Mouse (Mus musculus) liver, embryonic 16.5 days (tissue): Measurements from ENCODE around the gene Slc16a3. TPM values are rescaled to one million over a fixed set of nuclear protein-coding genes. Genes with fewer than 3 reads are reported as not detected.
A peak's percentile ranks its signal among the peaks of the same experiment; 100 is the strongest.

Source experiments
- ATAC-seq: fragments of 200-750 bp; cut with Nextera tagmentation; 2 replicates; pipeline ENCODE4 v1.8.0; 2017; ENCODE audit warnings: low read depth, mild to moderate bottlenecking, moderate number of reproducible peaks, moderate library complexity
- H3K27ac ChIP-seq: fragments of 300-500 bp; sonication (generic); 2 replicates; pipeline ENCODE4 v1.5.1; 2014; ENCODE audit warnings: mild to moderate bottlenecking, low read length
- H3K27me3 ChIP-seq: fragments of 300-500 bp; sonication (generic); 2 replicates; pipeline ENCODE4 v1.6.1; 2014; ENCODE audit warnings: low read depth, low read length, mixed read lengths; ENCODE audit not compliant: control insufficient read depth, insufficient read depth
- H3K36me3 ChIP-seq: fragments of 300-500 bp; sonication (generic); 2 replicates; pipeline ENCODE4 v1.6.1; 2014; ENCODE audit warnings: mild to moderate bottlenecking; ENCODE audit not compliant: control insufficient read depth, insufficient read depth
- H3K4me1 ChIP-seq: fragments of 300-500 bp; sonication (generic); 2 replicates; pipeline ENCODE4 v1.6.1; 2014; ENCODE audit warnings: low read depth, low read length, mixed read lengths; ENCODE audit not compliant: control insufficient read depth
- H3K4me2 ChIP-seq: fragments of 300-500 bp; sonication (generic); 2 replicates; pipeline ENCODE4 v1.6.1; 2014; ENCODE audit warnings: low read depth, low read length, mixed read lengths
- H3K4me3 ChIP-seq: fragments of 300-500 bp; sonication (generic); 2 replicates; pipeline ENCODE4 v1.5.1; 2014; ENCODE audit warnings: low read depth, mild to moderate bottlenecking, low read length
- H3K9ac ChIP-seq: fragments of 300-500 bp; sonication (generic); 2 replicates; pipeline ENCODE4 v1.6.1; 2014; ENCODE audit warnings: low read depth, low read length
- H3K9me3 ChIP-seq: fragments of 300-500 bp; sonication (generic); replicated peaks from 2 replicates; pipeline ENCODE4 v1.6.1; 2016; ENCODE audit warnings: low read length; ENCODE audit not compliant: control insufficient read depth
- WGBS: fragments of 180-500 bp; shearing (Covaris S2); extraction: QIAGEN DNeasy Blood & Tissue Kit; methylation state at CpG from one replicate; pipeline ENCODE4 v1.1.7; 2014; ENCODE audit not compliant: insufficient replicate concordance; 5-methylcytosine and 5-hydroxymethylcytosine counted together
- polyA plus RNA-seq: library from polyadenylated mRNA; unstranded; fragments of >200 nt; fragmentation: Nextera tagmentation; extraction: Ambion mirVana; gene quantifications from 2 replicates; pipeline ENCODE4 v1.2.1, GENCODE M21; 2015

Slc16a3 gene
- polyA plus RNA-seq, 1 experiment from 2014 or later = 82.1 TPM

GRCm38 (mm10) chr11:120980427-120981035 is 32.3 kb downstream of the Slc16a3 start:
- 19% methylated on average over 9 of the region's 9 CpGs for WGBS
- Histone ChIP-seq H3K27ac (peak overlapping the region; percentile 98), H3K4me2 (peak overlapping the region; percentile 68), H3K27me3 (no peaks in the 10 kb centered on the region), H3K4me3 (peak overlapping the region; percentile 41), H3K9ac (peak overlapping the region; percentile 61), H3K36me3 (peaks cover 30% of the 10 kb centered on the region), H3K9me3 (no peaks in the 10 kb centered on the region), H3K4me1 (peaks cover 44% of the 10 kb centered on the region)
- ATAC-seq = peak; percentile 91

DNA sequence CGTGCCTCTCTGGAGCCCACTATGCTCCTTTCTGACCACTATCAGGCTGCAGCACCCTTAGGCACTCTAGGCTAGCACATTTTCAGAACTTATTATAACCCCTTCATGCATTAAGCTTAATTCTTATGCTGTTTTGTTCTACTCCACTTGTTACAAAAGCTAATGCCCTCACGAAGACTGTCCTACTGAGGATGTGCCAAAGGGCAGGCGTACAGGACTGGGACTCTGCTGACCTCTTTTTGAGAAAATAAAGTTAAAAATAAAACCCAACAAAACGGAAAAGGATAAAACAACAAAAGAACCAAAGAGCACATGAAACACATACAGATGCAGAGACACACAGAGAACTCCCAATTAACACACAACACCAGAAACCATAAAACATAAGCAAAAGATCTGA is 33.4 kb downstream of the Slc16a3 start:
- Histone ChIP-seq H3K27me3 (no peaks in the 10 kb centered on the region), H3K4me1 (peaks cover 54% of the 10 kb centered on the region), H3K36me3 (peaks cover 34% of the 10 kb centered on the region), H3K27ac (peak overlapping the region; percentile 98), H3K9me3 (no peaks in the 10 kb centered on the region), H3K4me2 (no peak overlapping the region), H3K9ac (no peak overlapping the region), H3K4me3 (no peak overlapping the region)
- 75% methylated on average over 4 of the region's 4 CpGs for whole genome bisulfite sequencing
- ATAC-seq = no peak

DNA sequence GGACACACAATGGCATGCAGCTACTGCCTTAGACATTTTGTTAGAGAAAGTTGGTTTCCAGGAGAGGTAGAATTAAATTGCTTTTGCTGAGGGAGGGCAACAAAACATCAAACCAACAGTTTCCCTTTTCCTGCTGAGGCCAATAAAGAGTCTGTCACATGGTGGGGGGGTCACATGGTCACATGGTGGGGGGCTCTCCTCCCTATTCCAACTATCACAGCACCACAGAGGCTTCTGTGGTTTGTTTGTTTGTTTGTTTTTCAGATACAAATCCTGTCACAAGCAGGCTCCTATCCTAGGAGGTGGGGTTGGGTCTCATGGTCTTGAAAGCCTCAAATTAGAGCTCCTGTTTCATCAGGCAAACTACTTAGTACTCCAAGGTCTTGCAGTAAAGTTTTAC is 34.2 kb downstream of the Slc16a3 start:
- Histone ChIP-seq H3K4me3 (no peak overlapping the region), H3K9ac (no peak overlapping the region), H3K36me3 (peaks cover 30% of the 10 kb centered on the region), H3K4me2 (no peak overlapping the region), H3K4me1 (peaks cover 60% of the 10 kb centered on the region), H3K27me3 (no peaks in the 10 kb centered on the region), H3K9me3 (no peaks in the 10 kb centered on the region), H3K27ac (peak overlapping the region; percentile 98)
- ATAC-seq = no peak

- no peak for ATAC-seq
- no peak overlapping the region for H3K4me2 ChIP-seq
- H3K27ac ChIP-seq = 0 out of 2 replicates have a peak overlapping the region, but pooled peaks have one; percentile 15
- H3K36me3 ChIP-seq = peaks cover 25% of the 10 kb centered on the region
- no peak overlapping the region for H3K9ac ChIP-seq
- H3K4me1 ChIP-seq = peaks cover 72% of the 10 kb centered on the region
- WGBS = 78% methylated on average over 4 of the region's 4 CpGs
- H3K27me3 ChIP-seq = no peaks in the 10 kb centered on the region
- H3K9me3 ChIP-seq = no peaks in the 10 kb centered on the region
- H3K4me3 ChIP-seq = no peak overlapping the region
Observed at GRCm38 (mm10) chr11:120984448-120985330, 36.4 kb downstream of the Slc16a3 start.

DNA sequence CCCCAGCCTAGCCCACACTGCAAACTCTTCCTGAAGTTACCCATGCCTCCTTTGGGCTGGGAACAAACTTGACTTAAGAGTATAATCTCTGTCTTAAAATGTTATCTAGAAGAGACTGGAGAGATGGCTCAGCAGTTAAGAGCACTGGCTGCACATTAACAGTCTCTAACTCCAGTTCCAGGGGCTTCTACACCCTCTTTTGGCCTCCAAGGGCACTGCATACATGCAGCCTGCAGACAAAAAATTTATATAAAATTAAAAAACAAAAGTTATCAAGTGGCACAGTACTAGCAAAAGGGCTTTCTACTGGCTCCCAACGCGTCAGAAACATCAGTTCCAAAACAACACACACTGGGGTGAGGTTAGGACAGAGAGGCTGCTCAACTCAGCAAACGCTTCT is 39.3 kb downstream of the Slc16a3 start:
- H3K9ac ChIP-seq = 0 out of 2 replicates have a peak overlapping the region, but pooled peaks have one; percentile 18
- H3K4me1 ChIP-seq = peaks cover 57% of the 10 kb centered on the region
- no peaks in the 10 kb centered on the region for H3K9me3 ChIP-seq
- no peak overlapping the region for H3K4me2 ChIP-seq
- 68% methylated on average over 3 of the region's 3 CpGs for WGBS
- H3K4me3 ChIP-seq = no peak overlapping the region
- no peaks in the 10 kb centered on the region for H3K27me3 ChIP-seq
- no peak for ATAC-seq
- H3K27ac ChIP-seq = peak overlapping the region; percentile 16
- H3K36me3 ChIP-seq = peaks cover 14% of the 10 kb centered on the region

DNA sequence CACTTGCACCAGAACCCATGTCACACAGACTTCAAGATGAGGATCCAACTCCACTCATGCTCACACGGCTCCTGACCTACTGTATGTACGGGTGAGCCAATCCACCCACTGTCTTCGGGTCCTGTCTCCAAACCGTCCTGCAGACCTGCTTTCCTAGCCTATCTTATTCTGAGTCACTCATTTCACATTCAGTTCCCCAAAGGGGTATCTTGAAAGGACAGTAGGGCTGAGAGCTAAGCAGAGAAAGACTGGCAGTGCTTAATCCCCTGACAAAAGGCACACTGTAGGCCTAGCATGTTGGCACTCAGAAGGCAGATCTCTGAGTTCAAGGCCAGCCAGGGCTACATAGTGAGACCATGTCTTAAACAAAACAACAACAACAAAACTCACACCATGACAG is 40.1 kb downstream of the Slc16a3 start:
- H3K27ac ChIP-seq = peak overlapping the region; percentile 16

GRCm38 (mm10) chr11:120989523-120989922 is 41.2 kb downstream of the Slc16a3 start:
- Histone ChIP-seq H3K4me2 (peak overlapping the region; percentile 81), H3K9me3 (no peaks in the 10 kb centered on the region), H3K4me3 (peak overlapping the region; percentile 97), H3K9ac (peak overlapping the region; percentile 100), H3K4me1 (peaks cover 60% of the 10 kb centered on the region), H3K27ac (peak overlapping the region; percentile 94), H3K36me3 (peaks cover 6% of the 10 kb centered on the region), H3K27me3 (no peaks in the 10 kb centered on the region)
- ATAC-seq = no peak
- WGBS = 38% methylated on average over 1 of the region's 1 CpGs

More for the DNA sequence above, 40.1 kb downstream of the Slc16a3 start:
- 66% methylated on average over 4 of the region's 4 CpGs for WGBS
- Histone ChIP-seq H3K4me3 (peak overlapping the region; percentile 4; the same call in 1 of the 2 replicates), H3K27me3 (no peaks in the 10 kb centered on the region), H3K36me3 (peaks cover 6% of the 10 kb centered on the region), H3K9me3 (no peaks in the 10 kb centered on the region), H3K9ac (peak overlapping the region; percentile 31), H3K4me2 (peak overlapping the region; percentile 81; the same call in 1 of the 2 replicates), H3K4me1 (peaks cover 57% of the 10 kb centered on the region)
- no peak for ATAC-seq

DNA sequence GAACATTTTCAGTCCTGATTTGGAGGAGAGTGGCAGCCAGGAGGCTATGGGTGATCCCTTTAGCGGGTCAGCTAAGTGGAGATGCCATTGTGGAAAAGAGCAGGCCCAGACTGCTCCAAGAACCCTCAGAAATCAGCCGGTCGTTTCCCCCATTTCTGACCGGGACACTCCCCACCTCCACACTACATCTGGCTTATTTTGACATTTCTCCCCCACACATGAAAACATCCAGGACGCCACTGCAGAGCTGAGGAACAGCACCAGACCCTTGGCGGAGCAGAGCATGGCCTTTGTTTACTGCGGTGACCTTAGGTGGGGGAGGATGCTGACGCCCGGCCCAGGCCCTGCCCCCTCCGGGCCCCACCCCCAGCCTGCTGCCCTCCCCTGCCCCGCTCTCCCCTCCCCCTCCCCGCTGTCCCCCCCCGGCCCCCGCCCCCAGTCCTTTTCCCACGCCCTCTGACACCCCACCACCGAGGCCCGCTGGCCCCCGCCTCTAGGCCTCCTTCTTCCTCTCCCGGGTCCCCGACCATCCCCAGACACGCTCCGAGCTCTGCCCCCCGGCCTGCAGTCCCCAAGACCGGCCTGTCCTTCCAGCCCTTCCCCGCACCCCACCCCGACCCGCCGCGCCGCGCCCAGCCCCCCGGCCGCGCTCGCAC is 42.0 kb downstream of the Slc16a3 start:
- Histone ChIP-seq H3K27me3 (no peaks in the 10 kb centered on the region), H3K4me2 (peak overlapping the region; percentile 81), H3K36me3 (peaks cover 6% of the 10 kb centered on the region), H3K27ac (peak overlapping the region; percentile 94), H3K4me3 (peak overlapping the region; percentile 97), H3K9ac (peak overlapping the region; percentile 100), H3K9me3 (no peaks in the 10 kb centered on the region), H3K4me1 (peaks cover 56% of the 10 kb centered on the region)
- 2% methylated on average over 22 of the region's 35 CpGs for WGBS
- peak; percentile 76 for ATAC-seq
